Mouse (Mus musculus) lung, embryonic 14.5 days (tissue): ENCODE data around the gene Timm23. TPM values are rescaled to one million over a fixed set of nuclear protein-coding genes. Genes with fewer than 3 reads are reported as not detected.

Experiments used
- ATAC-seq: fragments of 200-750 bp; cut with Nextera tagmentation; 2 replicates; pipeline ENCODE4 v1.8.0; 2017; ENCODE audit warnings: mild to moderate bottlenecking, moderate TSS enrichment, moderate library complexity; ENCODE audit not compliant: insufficient read depth
- DNase-seq: peaks from one replicate; pipeline ENCODE4 v3.0.0-alpha.2; 2015
- H3K27ac ChIP-seq: fragments of 300-500 bp; sonication (generic); 2 replicates; pipeline ENCODE4 v1.5.1; 2014; ENCODE audit warnings: low read depth, mild to moderate bottlenecking, moderate library complexity
- H3K27me3 ChIP-seq: fragments of 300-500 bp; sonication (generic); 2 replicates; pipeline ENCODE4 v1.6.1; 2014; ENCODE audit warnings: low read length, control low read depth; ENCODE audit not compliant: insufficient read depth
- H3K36me3 ChIP-seq: fragments of 300-500 bp; sonication (generic); 2 replicates; pipeline ENCODE4 v1.6.1; 2014; ENCODE audit warnings: control low read depth; ENCODE audit not compliant: insufficient read depth
- H3K4me1 ChIP-seq: fragments of 300-500 bp; sonication (generic); 2 replicates; pipeline ENCODE4 v1.6.1; 2014; ENCODE audit warnings: antibody characterized with exemption, control low read depth; ENCODE audit not compliant: insufficient read depth
- H3K4me2 ChIP-seq: fragments of 300-500 bp; sonication (generic); 2 replicates; pipeline ENCODE4 v1.6.1; 2014; ENCODE audit warnings: mild to moderate bottlenecking
- H3K4me3 ChIP-seq: fragments of 300-500 bp; sonication (generic); 2 replicates; pipeline ENCODE4 v1.5.1; 2014; ENCODE audit warnings: low read depth, low read length
- H3K9ac ChIP-seq: fragments of 300-500 bp; sonication (generic); 2 replicates; pipeline ENCODE4 v1.6.1; 2014
- H3K9me3 ChIP-seq: fragments of 300-500 bp; sonication (generic); 2 replicates; pipeline ENCODE4 v1.6.1; 2016; ENCODE audit warnings: low read depth, low read length, control low read depth
- CTCF ChIP-seq: IDR thresholded peaks from 2 replicates; pipeline ENCODE4 v1.5.1; 2016; ENCODE audit warnings: antibody characterized with exemption, low read depth
- WGBS: fragments of 180-500 bp; shearing (Covaris S2); extraction: QIAGEN DNeasy Blood & Tissue Kit; methylation state at CpG from one replicate; pipeline ENCODE4 v1.1.7; 2014; 5-methylcytosine and 5-hydroxymethylcytosine counted together
- polyA plus RNA-seq: library from polyadenylated mRNA; unstranded; fragments of >200 nt; fragmentation: Nextera tagmentation; extraction: Ambion mirVana; gene quantifications from 2 replicates; pipeline ENCODE4 v1.2.1, GENCODE M21; 2014

Timm23 gene
- polyA plus RNA-seq, 1 experiment from 2014 or later = 296 TPM

DNA sequence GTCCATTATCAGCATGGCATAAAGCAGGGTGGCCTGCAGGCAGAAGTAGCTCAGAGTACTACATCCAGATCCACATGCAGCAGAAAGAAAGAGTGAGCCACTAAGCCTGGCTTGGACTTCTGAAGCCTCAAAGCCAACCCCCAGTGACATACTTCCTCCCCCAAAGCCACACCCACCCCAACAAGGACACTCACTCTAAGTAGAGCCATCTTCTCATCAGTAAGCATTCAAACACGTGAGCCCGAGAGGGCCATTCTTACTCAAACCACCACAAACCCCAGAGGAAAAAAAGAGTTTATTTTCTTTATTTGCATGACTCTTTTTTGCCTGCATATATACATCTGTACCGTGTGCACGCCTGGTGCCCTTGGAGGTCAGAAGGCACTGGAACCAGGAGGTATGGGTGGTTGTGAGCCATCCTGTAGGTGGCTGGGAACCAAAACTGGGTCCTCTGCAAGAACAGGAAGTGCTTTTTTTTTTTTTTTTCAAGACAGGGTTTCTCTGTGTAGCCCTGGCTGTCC is 42.5 kb downstream of the Timm23 start:
- H3K9ac ChIP-seq = peak overlapping the region; percentile 89
- H3K4me3 ChIP-seq = peak overlapping the region; percentile 90
- peak overlapping the region; percentile 69 for H3K4me2 ChIP-seq
- no peaks in the 10 kb centered on the region for H3K9me3 ChIP-seq
- H3K27ac ChIP-seq = peak overlapping the region; percentile 63; the same call in 1 of the 2 replicates
- H3K36me3 ChIP-seq = no peaks in the 10 kb centered on the region
- peak; percentile 42 for ATAC-seq
- peaks cover 16% of the 10 kb centered on the region for H3K4me1 ChIP-seq
- H3K27me3 ChIP-seq = no peaks in the 10 kb centered on the region
- TF ChIP-seq CTCF = no peak
- DNase-seq = peak; percentile 39
- WGBS = 23% methylated on average over 4 of the region's 4 CpGs

DNA sequence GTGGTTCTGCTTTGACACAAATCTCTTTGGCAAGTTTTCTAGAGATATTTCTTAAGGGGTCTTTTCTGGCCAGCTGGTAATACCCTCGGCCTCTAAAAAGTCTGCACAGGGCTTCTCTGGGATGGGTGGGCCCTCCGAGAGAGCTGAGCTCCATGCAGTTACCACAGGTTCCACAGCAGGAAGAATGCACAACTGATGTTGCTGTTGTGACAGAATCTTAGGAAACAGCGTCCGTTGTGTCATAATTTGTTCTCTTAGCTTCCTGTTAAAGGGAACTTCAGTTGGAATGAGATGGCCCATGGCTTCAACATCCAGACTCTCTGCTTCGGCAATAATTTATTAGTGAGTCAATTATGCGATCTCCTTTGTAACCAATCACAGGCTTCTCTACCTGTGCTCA is 46.9 kb downstream of the Timm23 start:
- Histone ChIP-seq H3K27me3 (no peaks in the 10 kb centered on the region), H3K4me3 (no peak overlapping the region), H3K9ac (no peak overlapping the region), H3K4me1 (peaks cover 8% of the 10 kb centered on the region; the same call in 1 of the 2 replicates), H3K27ac (no peak overlapping the region), H3K9me3 (no peaks in the 10 kb centered on the region), H3K4me2 (no peak overlapping the region), H3K36me3 (no peaks in the 10 kb centered on the region)
- 84% methylated on average over 6 of the region's 6 CpGs for WGBS
- no peak for ATAC-seq
- no peak for DNase-seq
- no peak for TF ChIP-seq CTCF

DNA sequence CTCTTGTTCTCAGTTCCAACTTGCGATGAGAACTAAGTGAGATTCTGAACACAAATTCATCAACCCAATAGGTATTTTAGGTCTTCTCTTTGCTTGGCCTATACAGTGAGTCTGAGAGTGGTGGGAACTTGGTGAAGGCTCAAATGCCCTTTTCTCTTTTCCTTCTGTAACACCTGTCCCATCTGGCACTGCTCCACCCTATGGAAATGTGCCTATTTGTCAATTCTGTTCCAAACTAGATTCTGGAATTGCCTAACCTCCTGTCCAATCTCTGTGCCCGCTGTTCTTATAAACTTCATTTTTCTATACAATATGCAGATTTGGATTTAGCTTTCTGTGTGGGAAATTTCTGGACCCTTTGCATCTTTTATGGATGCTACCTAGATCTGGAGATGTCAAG is 48.5 kb downstream of the Timm23 start:
- Histone ChIP-seq H3K4me2 (no peak overlapping the region), H3K4me1 (no peaks in the 10 kb centered on the region), H3K27me3 (no peaks in the 10 kb centered on the region), H3K36me3 (no peaks in the 10 kb centered on the region), H3K4me3 (no peak overlapping the region), H3K27ac (no peak overlapping the region), H3K9ac (no peak overlapping the region), H3K9me3 (no peaks in the 10 kb centered on the region)
- no peak for DNase-seq
- no peak for ATAC-seq
- no peak for TF ChIP-seq CTCF
- 92% methylated on average over 2 of the region's 2 CpGs for WGBS

DNA sequence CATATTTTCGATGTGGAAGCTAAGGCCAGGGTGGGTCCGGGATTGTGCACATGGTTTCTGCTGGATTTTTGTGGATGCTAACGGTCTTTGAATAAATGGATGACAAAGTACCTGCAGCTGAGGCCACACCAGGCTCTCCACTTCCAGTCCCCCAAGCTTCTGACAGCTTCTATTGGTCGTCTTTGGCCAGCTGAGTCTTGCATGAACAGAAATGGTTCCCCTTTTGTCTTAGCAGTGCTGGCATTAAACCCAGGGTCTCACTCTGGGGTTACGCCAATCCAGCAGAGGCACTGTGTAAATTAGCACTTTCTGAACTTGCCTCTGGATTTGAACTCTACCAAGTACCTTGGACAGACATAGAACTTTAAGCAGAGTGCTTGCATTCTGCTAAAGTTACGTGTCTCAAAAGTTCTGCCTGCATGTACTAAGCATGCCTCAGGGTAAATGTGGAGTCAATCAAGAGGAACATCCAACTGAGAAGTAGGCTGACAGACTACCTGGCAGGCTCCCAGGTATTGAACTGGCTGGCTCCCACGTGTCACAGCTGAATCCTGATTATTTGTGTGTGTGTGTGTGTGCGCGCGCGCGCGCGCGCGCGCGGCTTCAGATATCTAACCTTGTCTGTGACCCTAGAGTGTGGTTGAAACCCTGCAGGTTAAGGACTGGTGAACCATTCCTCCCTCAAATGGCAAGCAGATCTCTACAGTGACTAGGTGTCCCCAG is 49.3 kb downstream of the Timm23 start:
- 88% methylated on average over 18 of the region's 18 CpGs for WGBS
- TF ChIP-seq CTCF = no peak
- ATAC-seq = no peak

DNA sequence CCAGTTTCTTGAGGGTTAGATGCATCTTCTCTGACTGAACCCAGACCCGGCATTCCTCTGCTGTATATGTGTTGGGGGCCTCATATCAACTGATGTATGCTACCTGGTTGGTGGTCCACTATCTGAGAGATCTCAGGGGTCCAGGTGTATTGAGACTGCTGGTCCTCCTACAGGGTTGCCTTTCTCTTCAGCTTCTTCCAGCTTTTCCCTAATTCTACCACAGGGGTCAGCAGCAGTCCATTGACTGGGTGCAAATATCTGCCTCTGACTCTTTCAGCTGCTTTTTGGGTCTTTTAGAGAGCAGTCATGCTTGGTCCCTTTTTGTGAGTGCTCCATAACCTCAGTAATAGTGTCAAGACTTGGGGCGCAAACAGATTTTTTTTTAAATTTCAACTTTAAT is 50.8 kb downstream of the Timm23 start:
- DNase-seq (no peak), ATAC-seq (no peak)
- H3K9me3 ChIP-seq = no peaks in the 10 kb centered on the region; the same call in 1 of the 2 replicates
- no peak overlapping the region for H3K27ac ChIP-seq
- no peaks in the 10 kb centered on the region for H3K4me1 ChIP-seq
- 87% methylated on average over 2 of the region's 2 CpGs for WGBS
- no peaks in the 10 kb centered on the region for H3K27me3 ChIP-seq
- no peak overlapping the region for H3K9ac ChIP-seq
- H3K4me2 ChIP-seq = no peak overlapping the region
- no peak overlapping the region for H3K4me3 ChIP-seq
- peak; percentile 22; the same call in 1 of the 2 replicates for TF ChIP-seq CTCF
- H3K36me3 ChIP-seq = no peaks in the 10 kb centered on the region

More for the DNA sequence above, 49.3 kb downstream of the Timm23 start:
- Histone ChIP-seq H3K27ac (no peak overlapping the region), H3K9me3 (no peaks in the 10 kb centered on the region), H3K27me3 (no peaks in the 10 kb centered on the region), H3K4me1 (no peaks in the 10 kb centered on the region), H3K9ac (no peak overlapping the region), H3K4me3 (no peak overlapping the region), H3K4me2 (no peak overlapping the region), H3K36me3 (no peaks in the 10 kb centered on the region)
- DNase-seq = no peak

DNA sequence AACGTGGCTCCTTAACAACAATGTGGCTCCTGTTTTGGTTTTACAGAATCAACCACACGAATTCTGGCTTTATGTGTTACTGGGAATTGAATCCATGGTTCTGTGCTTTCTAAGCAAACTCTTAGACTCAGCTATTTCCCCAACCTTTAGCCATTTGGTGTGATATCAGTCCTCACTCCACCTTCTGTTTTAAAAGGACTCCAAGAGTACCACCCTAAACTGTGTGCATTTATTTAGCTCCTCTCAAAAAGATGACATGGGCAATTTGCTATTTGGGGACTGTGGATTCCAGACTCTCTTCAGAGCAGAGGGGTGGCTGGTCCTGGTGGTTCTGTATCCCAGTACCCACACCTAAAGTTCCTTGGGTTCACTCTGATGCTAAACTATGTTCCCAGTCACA is 55.1 kb downstream of the Timm23 start:
- WGBS = 51% methylated on average over 2 of the region's 2 CpGs
- no peak overlapping the region for H3K9ac ChIP-seq
- H3K9me3 ChIP-seq = no peaks in the 10 kb centered on the region; the same call in 1 of the 2 replicates
- no peaks in the 10 kb centered on the region for H3K4me1 ChIP-seq
- DNase-seq (no peak), ATAC-seq (no peak)
- no peak overlapping the region for H3K4me2 ChIP-seq
- H3K27me3 ChIP-seq = no peaks in the 10 kb centered on the region
- H3K4me3 ChIP-seq = no peak overlapping the region
- no peak overlapping the region for H3K27ac ChIP-seq
- no peaks in the 10 kb centered on the region for H3K36me3 ChIP-seq
- TF ChIP-seq CTCF = no peak

DNA sequence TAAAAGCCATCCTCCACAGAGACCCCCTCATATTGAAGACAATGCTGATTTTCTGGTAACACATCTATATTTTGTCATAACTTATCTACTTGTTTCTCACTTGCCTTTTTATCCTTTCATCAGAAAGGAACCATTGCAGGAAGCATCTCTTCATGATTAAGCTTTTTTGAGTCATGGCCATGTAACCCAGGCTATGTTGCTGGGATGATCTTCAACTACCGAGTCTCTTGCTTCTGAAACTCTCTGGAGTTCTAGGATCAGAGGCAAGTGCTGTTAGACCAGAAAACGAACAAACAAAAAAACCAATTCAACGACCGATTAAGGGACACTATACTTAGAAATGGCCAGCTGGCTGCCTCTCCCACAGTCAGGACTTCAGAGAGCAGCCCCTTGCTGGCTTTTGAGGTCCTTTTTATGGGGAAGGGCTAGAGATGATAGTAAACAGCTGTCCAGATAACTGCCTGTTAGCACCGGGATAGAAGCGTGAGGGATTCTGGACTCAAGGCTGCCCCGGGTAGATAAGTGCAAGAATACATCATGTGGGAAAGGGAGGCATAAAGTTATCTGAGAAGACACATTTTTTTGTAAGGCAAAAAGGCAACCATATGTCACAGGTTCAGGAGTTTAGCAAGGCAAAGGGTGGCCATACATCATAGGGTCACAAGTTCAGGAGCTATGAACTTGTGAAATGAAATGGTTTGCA is 55.7 kb downstream of the Timm23 start:
- peak; percentile 23 for DNase-seq
- Histone ChIP-seq H3K4me1 (no peaks in the 10 kb centered on the region), H3K9ac (no peak overlapping the region), H3K36me3 (no peaks in the 10 kb centered on the region), H3K27me3 (no peaks in the 10 kb centered on the region), H3K4me2 (no peak overlapping the region), H3K9me3 (no peaks in the 10 kb centered on the region; the same call in 1 of the 2 replicates), H3K4me3 (no peak overlapping the region), H3K27ac (no peak overlapping the region)
- 47% methylated on average over 7 of the region's 7 CpGs for WGBS
- no peak for ATAC-seq
- no peak for TF ChIP-seq CTCF
